Mouse (Mus musculus) cerebellum, adult 18-20 months (tissue): ENCODE measurements around the gene Iscu.

Experiments used
- DNase-seq, 2 experiments: peaks; one replicate each; pipeline ENCODE4 v3.0.0; 2021

Gene Iscu

GRCm38 (mm10) chr5:113772450-113772895, at the start of gene Iscu, which contains the start of gene Sart3:
Gene Iscu, plus strand, starts transcription at chr5:113772748.
Gene Sart3, minus strand, starts transcription at chr5:113772510.
- DNase-seq, result peak; percentile 92 to 98

GRCm38 (mm10) chr5:113723567-113724237, 48.8 kb upstream of the Iscu start:
- DNase-seq, result peak; percentile 98

GRCm38 (mm10) chr5:113724446-113724845, 48.1 kb upstream of the Iscu start, which contains the start of gene 1700069L16Rik:
Gene 1700069L16Rik, minus strand, starts transcription at chr5:113724772.
- peak; percentile 94 to 98 for DNase-seq

GRCm38 (mm10) chr5:113725417-113725816, 47.1 kb upstream of the Iscu start:
- DNase-seq, result peak in 1 of 2 experiments; percentile 40

- peak; percentile 69 to 70 for DNase-seq
Measured at GRCm38 (mm10) chr5:113726618-113727017, 45.9 kb upstream of the Iscu start.

GRCm38 (mm10) chr5:113727238-113727637, 45.3 kb upstream of the Iscu start:
- DNase-seq, result peak; percentile 77 to 84

GRCm38 (mm10) chr5:113728011-113728410, 44.5 kb upstream of the Iscu start:
- DNase-seq, result peak; percentile 92 to 97

GRCm38 (mm10) chr5:113728691-113729090, 43.9 kb upstream of the Iscu start:
- DNase-seq, result peak in 1 of 2 experiments; percentile 46

GRCm38 (mm10) chr5:113730641-113731121, 41.9 kb upstream of the Iscu start:
- DNase-seq, result peak; percentile 31 to 45

- peak in 1 of 2 experiments; percentile 42 for DNase-seq
Measured at GRCm38 (mm10) chr5:113731174-113731573, 41.4 kb upstream of the Iscu start.

GRCm38 (mm10) chr5:113732182-113732581, 40.4 kb upstream of the Iscu start:
- peak; percentile 75 to 84 for DNase-seq

GRCm38 (mm10) chr5:113734376-113734775, 38.2 kb upstream of the Iscu start:
- peak in 1 of 2 experiments; percentile 19 for DNase-seq

- no peak for DNase-seq
Measured at GRCm38 (mm10) chr5:113735023-113735344, 37.6 kb upstream of the Iscu start.

- peak; percentile 93 to 94 for DNase-seq
Measured at GRCm38 (mm10) chr5:113735345-113736112, 37.0 kb upstream of the Iscu start, which contains the start of gene Ficd. Gene Ficd, plus strand, starts transcription at chr5:113735803.

- DNase-seq, result no peak
Measured at GRCm38 (mm10) chr5:113736113-113736502, 36.4 kb upstream of the Iscu start.

- peak in 1 of 2 experiments; percentile 43 for DNase-seq
Measured at GRCm38 (mm10) chr5:113736522-113737164, 35.9 kb upstream of the Iscu start.

- DNase-seq, result peak in 1 of 2 experiments; percentile 19
Measured at GRCm38 (mm10) chr5:113737607-113738237, 34.8 kb upstream of the Iscu start.

- no peak for DNase-seq
Measured at GRCm38 (mm10) chr5:113747629-113748028, 24.9 kb upstream of the Iscu start.

- DNase-seq, result peak in 1 of 2 experiments; percentile 30
Measured at GRCm38 (mm10) chr5:113748556-113749331, 23.8 kb upstream of the Iscu start.

GRCm38 (mm10) chr5:113751521-113752157, 20.9 kb upstream of the Iscu start:
- DNase-seq, result peak; percentile 37 to 45

- DNase-seq, result no peak
Measured at GRCm38 (mm10) chr5:113755347-113756030, 17.1 kb upstream of the Iscu start.
